Mouse (Mus musculus): ENCODE measurements around the gene Pak7. TPM values are rescaled to one million over a fixed set of nuclear protein-coding genes. Genes with fewer than 3 reads are reported as not detected.

The Pak7 gene
- polyA plus RNA-seq, 1 experiment, result not detected

DNA sequence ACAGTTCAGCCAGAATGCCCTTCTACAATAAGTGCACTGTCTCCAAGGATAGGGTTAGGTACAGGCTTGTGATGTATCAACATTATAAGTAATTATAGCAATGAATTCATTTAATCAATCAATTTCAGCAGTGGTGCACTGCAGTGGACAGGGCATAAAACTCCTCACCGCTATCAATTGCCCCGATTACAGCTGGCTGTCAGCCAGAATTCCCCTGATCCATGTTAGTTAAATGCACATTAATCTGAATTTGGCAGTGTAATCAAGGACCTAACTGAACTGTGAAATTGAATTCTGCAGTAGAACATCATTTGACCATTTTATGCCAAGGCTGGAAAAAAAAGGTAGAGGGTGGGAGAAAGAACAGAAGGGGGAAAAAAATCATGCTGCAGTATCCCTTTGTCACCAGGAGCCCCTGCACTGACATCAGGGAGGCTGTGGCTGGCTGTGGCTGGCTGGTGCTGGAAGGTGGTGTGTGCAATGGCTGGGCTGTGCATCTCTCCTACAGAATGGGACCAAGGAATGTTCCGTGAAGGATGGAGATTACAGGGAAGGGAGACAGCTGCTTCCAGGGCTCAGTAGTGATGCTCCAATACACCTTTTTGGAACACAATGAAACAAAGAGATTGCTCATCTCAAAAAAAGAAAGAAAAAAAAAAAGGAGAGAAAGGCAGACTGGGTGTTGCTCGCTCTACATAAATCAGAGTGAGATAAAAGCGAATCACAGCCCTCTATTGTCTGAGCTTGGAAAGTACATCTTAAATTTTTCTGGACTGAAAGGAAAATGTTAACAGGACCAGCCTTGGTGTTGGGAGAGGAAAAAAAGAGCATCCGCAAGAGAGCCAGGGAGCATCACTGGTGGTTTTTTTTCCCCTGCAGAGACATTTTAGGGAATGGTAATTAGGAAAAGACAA is 279.4 kb downstream of the Pak7 start:
- Histone ChIP-seq H3K27me3 (ENCODE audit: control insufficient read depth, insufficient read depth, low read length) (no peaks in the 10 kb centered on the region), H3K4me1 (replicated peaks; ENCODE audit: control insufficient read depth, insufficient read depth, low read length) (no peaks in the 10 kb centered on the region), H3K27ac (ENCODE audit: control insufficient read depth, insufficient read depth, low read length) (no peak overlapping the region), H3K4me3 (ENCODE audit: control insufficient read depth, insufficient read depth, low read length) (no peak overlapping the region), H3K36me3 (ENCODE audit: control insufficient read depth, insufficient read depth, low read length) (no peaks in the 10 kb centered on the region)
- TF ChIP-seq POLR2A (IDR thresholded peaks at IDR 0.05; ENCODE audit: control insufficient read depth, extremely low read depth, insufficient read depth, low read length, poor library complexity), result no peak
- TF ChIP-seq CTCF (IDR thresholded peaks at IDR 0.05; ENCODE audit: borderline replicate concordance, control insufficient read depth, extremely low read depth, insufficient read depth, low read length, poor library complexity), result no peak
- no peak for DNase-seq
- 86% methylated on average over 6 of the region's 6 CpGs for WGBS

DNA sequence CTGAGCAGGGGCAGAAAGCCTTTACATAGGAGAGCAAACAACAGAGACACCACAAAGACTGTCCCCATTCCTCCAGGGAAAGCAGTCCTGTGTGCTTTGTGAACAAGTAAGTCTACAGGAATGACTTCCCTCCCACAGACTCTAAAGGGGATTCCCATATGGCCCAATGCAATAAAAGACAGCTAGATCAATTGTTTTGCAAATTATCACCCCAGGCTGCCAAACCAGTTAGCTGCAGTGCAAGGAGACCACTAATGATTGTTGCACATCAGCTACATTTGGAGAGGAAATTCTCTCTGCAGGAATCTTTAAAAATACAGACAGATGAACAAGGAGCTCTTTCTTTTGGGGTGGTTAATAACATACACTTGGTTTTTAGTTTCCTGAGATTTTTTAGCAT is 280.2 kb downstream of the Pak7 start:
- DNase-seq, result no peak
- H3K27me3 ChIP-seq (ENCODE audit: control insufficient read depth, insufficient read depth, low read length), result no peaks in the 10 kb centered on the region
- TF ChIP-seq CTCF (IDR thresholded peaks at IDR 0.05; ENCODE audit: borderline replicate concordance, control insufficient read depth, extremely low read depth, insufficient read depth, low read length, poor library complexity), result no peak
- TF ChIP-seq POLR2A (IDR thresholded peaks at IDR 0.05; ENCODE audit: control insufficient read depth, extremely low read depth, insufficient read depth, low read length, poor library complexity), result no peak
- H3K4me1 ChIP-seq (replicated peaks; ENCODE audit: control insufficient read depth, insufficient read depth, low read length), result no peaks in the 10 kb centered on the region
- H3K4me3 ChIP-seq (ENCODE audit: control insufficient read depth, insufficient read depth, low read length), result no peak overlapping the region
- H3K36me3 ChIP-seq (ENCODE audit: control insufficient read depth, insufficient read depth, low read length), result no peaks in the 10 kb centered on the region
- H3K27ac ChIP-seq (ENCODE audit: control insufficient read depth, insufficient read depth, low read length), result no peak overlapping the region

DNA sequence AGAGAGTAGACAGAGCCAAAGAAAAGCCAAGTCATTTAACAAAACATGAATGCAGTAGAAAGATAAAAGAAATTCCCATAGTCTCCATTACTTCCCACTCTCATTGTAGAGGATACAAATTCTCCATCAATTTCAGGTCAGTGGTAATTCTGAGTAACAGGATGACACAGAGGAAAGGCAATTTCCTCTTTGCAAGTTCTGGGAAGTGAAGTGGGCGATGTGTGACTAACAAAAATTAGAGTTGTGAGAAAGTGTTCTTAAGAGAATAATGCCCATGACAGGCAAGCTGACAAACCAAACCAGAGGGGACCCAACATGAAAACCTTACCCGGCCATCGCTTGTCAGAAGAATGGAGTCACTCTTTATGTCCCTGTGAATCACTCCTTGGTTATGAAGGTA is 290.6 kb downstream of the Pak7 start:
- H3K4me1 ChIP-seq (replicated peaks; ENCODE audit: control insufficient read depth, insufficient read depth, low read length), result no peaks in the 10 kb centered on the region
- no peak overlapping the region for H3K4me3 ChIP-seq (ENCODE audit: control insufficient read depth, insufficient read depth, low read length)
- no peak for DNase-seq
- no peaks in the 10 kb centered on the region for H3K27me3 ChIP-seq (ENCODE audit: control insufficient read depth, insufficient read depth, low read length)
- TF ChIP-seq POLR2A (IDR thresholded peaks at IDR 0.05; ENCODE audit: control insufficient read depth, extremely low read depth, insufficient read depth, low read length, poor library complexity) (no peak), CTCF (IDR thresholded peaks at IDR 0.05; ENCODE audit: borderline replicate concordance, control insufficient read depth, extremely low read depth, insufficient read depth, low read length, poor library complexity) (no peak)
- no peak overlapping the region for H3K27ac ChIP-seq (ENCODE audit: control insufficient read depth, insufficient read depth, low read length)
- WGBS, result 79% methylated on average over 3 of the region's 3 CpGs
- H3K36me3 ChIP-seq (ENCODE audit: control insufficient read depth, insufficient read depth, low read length), result no peaks in the 10 kb centered on the region

DNA sequence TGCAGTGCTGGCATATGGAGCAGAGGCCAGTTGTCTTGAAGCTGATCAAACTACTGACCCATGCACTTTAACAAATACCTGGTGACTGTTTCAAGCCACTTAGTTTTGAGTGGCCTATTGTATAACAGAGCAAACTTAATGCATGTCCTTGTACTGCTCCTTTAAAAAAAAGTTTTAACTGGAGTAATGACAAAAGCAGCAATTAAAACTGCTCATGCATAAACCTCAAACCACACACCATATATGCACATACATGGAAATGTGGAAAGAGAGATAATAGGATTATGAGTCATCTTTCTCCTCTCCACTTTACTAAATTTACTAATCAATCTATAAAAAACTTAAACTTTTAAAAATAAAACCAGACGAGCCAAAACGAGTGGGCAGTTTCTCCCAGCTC is 291.8 kb downstream of the Pak7 start:
- Histone ChIP-seq H3K36me3 (ENCODE audit: control insufficient read depth, insufficient read depth, low read length) (no peaks in the 10 kb centered on the region), H3K4me1 (replicated peaks; ENCODE audit: control insufficient read depth, insufficient read depth, low read length) (no peaks in the 10 kb centered on the region), H3K4me3 (ENCODE audit: control insufficient read depth, insufficient read depth, low read length) (no peak overlapping the region), H3K27me3 (ENCODE audit: control insufficient read depth, insufficient read depth, low read length) (no peaks in the 10 kb centered on the region), H3K27ac (ENCODE audit: control insufficient read depth, insufficient read depth, low read length) (no peak overlapping the region)
- WGBS, result 44% methylated on average over 2 of the region's 2 CpGs
- TF ChIP-seq CTCF (IDR thresholded peaks at IDR 0.05; ENCODE audit: borderline replicate concordance, control insufficient read depth, extremely low read depth, insufficient read depth, low read length, poor library complexity) (no peak), POLR2A (IDR thresholded peaks at IDR 0.05; ENCODE audit: control insufficient read depth, extremely low read depth, insufficient read depth, low read length, poor library complexity) (no peak)
- no peak for DNase-seq

DNA sequence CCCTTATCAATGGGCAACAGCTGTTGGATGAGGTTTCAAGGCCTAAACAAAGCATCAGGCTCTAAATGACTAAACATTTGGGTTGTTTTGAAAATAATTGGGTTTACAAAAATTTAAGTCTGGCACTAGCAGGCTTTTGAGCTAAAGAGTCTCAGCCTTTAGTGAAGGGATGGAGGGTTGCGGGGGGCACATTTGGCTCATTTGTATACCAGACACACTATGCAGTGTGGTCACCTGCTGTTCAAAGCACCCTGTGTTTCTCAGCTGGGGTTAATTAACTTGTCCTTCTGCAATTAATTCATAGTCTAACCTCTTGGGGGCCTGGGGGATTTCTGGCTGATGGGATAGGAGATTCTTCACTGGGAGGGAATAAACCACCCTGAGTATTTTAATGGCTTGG is 323.4 kb downstream of the Pak7 start:
- TF ChIP-seq POLR2A (IDR thresholded peaks at IDR 0.05; ENCODE audit: control insufficient read depth, extremely low read depth, insufficient read depth, low read length, poor library complexity) (no peak), CTCF (IDR thresholded peaks at IDR 0.05; ENCODE audit: borderline replicate concordance, control insufficient read depth, extremely low read depth, insufficient read depth, low read length, poor library complexity) (no peak)
- Histone ChIP-seq H3K4me1 (replicated peaks; ENCODE audit: control insufficient read depth, insufficient read depth, low read length) (no peaks in the 10 kb centered on the region), H3K36me3 (ENCODE audit: control insufficient read depth, insufficient read depth, low read length) (no peaks in the 10 kb centered on the region), H3K27ac (ENCODE audit: control insufficient read depth, insufficient read depth, low read length) (no peak overlapping the region), H3K4me3 (ENCODE audit: control insufficient read depth, insufficient read depth, low read length) (no peak overlapping the region), H3K27me3 (ENCODE audit: control insufficient read depth, insufficient read depth, low read length) (no peaks in the 10 kb centered on the region)
- WGBS, result 100% methylated on average over 1 of the region's 1 CpGs
- DNase-seq, result no peak

DNA sequence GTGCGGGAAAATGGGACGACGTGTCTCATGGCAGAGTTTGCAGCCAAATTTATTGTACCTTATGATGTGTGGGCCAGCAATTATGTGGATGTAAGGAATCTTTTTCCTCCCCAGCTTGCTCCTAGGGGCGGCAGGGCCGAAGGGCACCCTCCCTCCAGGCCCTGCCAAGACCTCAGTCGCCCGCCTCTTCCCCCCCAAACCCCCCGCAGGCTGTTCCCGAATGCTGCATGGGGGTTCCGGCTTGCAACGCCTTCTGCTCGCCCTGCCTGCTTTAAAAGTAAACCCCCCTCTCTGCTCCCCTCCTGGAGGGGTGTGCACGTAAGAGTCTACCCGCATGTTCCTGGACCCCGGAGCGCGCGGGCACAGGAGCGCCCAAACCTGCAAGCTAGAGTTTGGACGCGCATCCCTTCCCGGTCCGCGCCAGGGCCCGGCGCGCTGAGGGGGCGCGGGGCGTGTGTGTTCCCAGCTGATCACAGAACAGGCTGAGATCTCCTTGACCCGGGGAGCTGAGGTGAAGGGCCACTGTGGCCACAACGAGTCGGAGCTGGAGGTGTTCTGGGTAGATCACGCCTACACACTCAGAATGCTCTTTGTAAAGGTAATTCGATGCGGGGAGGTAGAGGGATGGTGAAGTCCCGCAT is 328.6 kb downstream of the Pak7 start:
- 9% methylated on average over 37 of the region's 37 CpGs for WGBS
- no peak overlapping the region for H3K4me3 ChIP-seq (ENCODE audit: control insufficient read depth, insufficient read depth, low read length)
- no peaks in the 10 kb centered on the region for H3K4me1 ChIP-seq (replicated peaks; ENCODE audit: control insufficient read depth, insufficient read depth, low read length)
- H3K27me3 ChIP-seq (ENCODE audit: control insufficient read depth, insufficient read depth, low read length), result no peaks in the 10 kb centered on the region
- TF ChIP-seq POLR2A (IDR thresholded peaks at IDR 0.05; ENCODE audit: control insufficient read depth, extremely low read depth, insufficient read depth, low read length, poor library complexity) (no peak), CTCF (IDR thresholded peaks at IDR 0.05; ENCODE audit: borderline replicate concordance, control insufficient read depth, extremely low read depth, insufficient read depth, low read length, poor library complexity) (no peak)
- DNase-seq, result no peak
- H3K27ac ChIP-seq (ENCODE audit: control insufficient read depth, insufficient read depth, low read length), result no peak overlapping the region
- H3K36me3 ChIP-seq (ENCODE audit: control insufficient read depth, insufficient read depth, low read length), result no peaks in the 10 kb centered on the region

All from thymus, adult 2 months (tissue).